In genomic region chr9:110476124-110477091, GRCm38 (mm10) we compare ENCODE assay signal across 8 mouse cellular contexts. TPM values are rescaled to one million over a fixed set of nuclear protein-coding genes. Genes with fewer than 3 reads are reported as not detected.
DNase-seq lines count a peak whose midpoint lies in the region; ATAC-seq lines count a peak whose summit lies in the region.

Klhl18 (minus strand) TSS chr9:110476694.
Kif9 (plus strand) TSS chr9:110476958.

- H3K27me3 ChIP-seq in forebrain, embryonic 14.5 days (replicated peaks; ENCODE audit: control insufficient read depth, insufficient read depth, low read length), result no peaks in the 10 kb centered on the region
- peaks cover 18% of the 10 kb centered on the region for H3K27me3 ChIP-seq in neural tube, embryonic 15.5 days (replicated peaks)

- peak; percentile 91 for DNase-seq in ES-CJ7 (ENCODE audit: low read depth, low spot score)
- DNase-seq in cerebellum, adult 11 months, result peak; percentile 96
- DNase-seq in forebrain, embryonic 14.5 days (ENCODE audit: low spot score), result peak; percentile 98
- peak; percentile 97 for DNase-seq in heart, postnatal 14 days
- peak; percentile 97 for DNase-seq in layer of hippocampus, adult 11-12 months (ENCODE audit: low spot score)
- peak; percentile 98 for DNase-seq in lung, adult 18-20 months
- DNase-seq in testis, postnatal 14 days (ENCODE audit: low spot score), result peak; percentile 94

- H3K4me2 ChIP-seq in forebrain, embryonic 14.5 days (ENCODE audit: low read length), result peak within 1 kb of the TSS; percentile 69
- H3K4me2 ChIP-seq in neural tube, embryonic 15.5 days, result peak within 1 kb of the TSS; percentile 94

- H3K4me1 ChIP-seq in forebrain, embryonic 14.5 days (ENCODE audit: control insufficient read depth, insufficient read depth, low read length), result peaks cover 10% of the 10 kb centered on the region
- H3K4me1 ChIP-seq in neural tube, embryonic 15.5 days, result peaks cover 28% of the 10 kb centered on the region

- H3K36me3 ChIP-seq in forebrain, embryonic 14.5 days (ENCODE audit: control insufficient read depth, insufficient read depth, low read length), result no peaks in the 10 kb centered on the region
- peaks cover 3% of the 10 kb centered on the region; the same call in 1 of the 2 replicates for H3K36me3 ChIP-seq in neural tube, embryonic 15.5 days

- peak within 1 kb of the TSS; percentile 71 for H3K4me3 ChIP-seq in forebrain, embryonic 14.5 days (ENCODE audit: low read depth, low read length)
- H3K4me3 ChIP-seq in neural tube, embryonic 15.5 days (replicated peaks), result peak within 1 kb of the TSS; percentile 79

- H3K9ac ChIP-seq in forebrain, embryonic 14.5 days (ENCODE audit: low read length), result peak within 1 kb of the TSS; percentile 86
- peak within 1 kb of the TSS; percentile 79 for H3K9ac ChIP-seq in neural tube, embryonic 15.5 days (replicated peaks)

- no peaks in the 10 kb centered on the region for H3K9me3 ChIP-seq in forebrain, embryonic 14.5 days (replicated peaks; ENCODE audit: control insufficient read depth, low read length)
- H3K9me3 ChIP-seq in neural tube, embryonic 15.5 days (replicated peaks), result no peaks in the 10 kb centered on the region

- intact Hi-C loops in heart, postnatal 14 days (cut with DNase I), result loop anchor here (2.0 kb wide), 1 partner anchor 56 kb away; the partner anchor contains the start of gene Setd2

- under 1% methylated on average over 53 of the region's 53 CpGs for WGBS in forebrain, embryonic 14.5 days
- WGBS in neural tube, embryonic 15.5 days, result under 1% methylated on average over 53 of the region's 53 CpGs

- peak within 1 kb of the TSS; percentile 84 for H3K27ac ChIP-seq in forebrain, embryonic 14.5 days (ENCODE audit: low read depth, low read length)
- H3K27ac ChIP-seq in neural tube, embryonic 15.5 days (replicated peaks), result peak within 1 kb of the TSS; percentile 94

- peak; percentile 99 for ATAC-seq in forebrain, embryonic 14.5 days
- peak; percentile 99 for ATAC-seq in neural tube, embryonic 15.5 days (ENCODE audit: low FRiP score)

RNA-seq across cellular contexts. Expression of gene Klhl18, which starts in this region (rescaled TPM):
- polyA plus RNA-seq in forebrain, embryonic 14.5 days (2014; fragmentation: Nextera tagmentation; extraction: Ambion mirVana), result 10.5 and 14.3 TPM in 2 replicates
- 10 to 100 TPM; 13.3 to 13.4 TPM for total RNA-seq in heart, postnatal 14 days (2021)
- polyA plus RNA-seq in neural tube, embryonic 15.5 days (2015; fragmentation: Nextera tagmentation; extraction: Ambion mirVana), result 20.8 and 22.4 TPM in 2 replicates

RNA-seq across cellular contexts. Expression of gene Kif9, which starts in this region (rescaled TPM):
- 3.0 and 3.2 TPM in 2 replicates for polyA plus RNA-seq in forebrain, embryonic 14.5 days (2014; fragmentation: Nextera tagmentation; extraction: Ambion mirVana)
- total RNA-seq in heart, postnatal 14 days (2021), result under 1 TPM; 0.24 to 0.31 TPM
- polyA plus RNA-seq in neural tube, embryonic 15.5 days (2015; fragmentation: Nextera tagmentation; extraction: Ambion mirVana), result 3.4 and 4.7 TPM in 2 replicates

Comparison
In these comparisons a context has a peak if more than half of its experiments do, and no peak if none do; other contexts are left out.
1. Peak in every context shown above with its lines: DNase-seq, ATAC-seq, H3K4me3 ChIP-seq and H3K27ac ChIP-seq.